Mouse (Mus musculus): Measurements from ENCODE around the gene Emp2. TPM values are rescaled to one million over a fixed set of nuclear protein-coding genes. Genes with fewer than 3 reads are reported as not detected.

The Emp2 gene
- polyA plus RNA-seq, 1 experiment from 2014 or later, result 1.6 TPM

Small RNA genes within 50 kb of the gene (microRNA-seq; reads per million reads assigned to microRNA genes)
- not detected for gene Gm22932

Other genes starting within 250 kb of the Emp2 start
- not detected in 2 replicates for gene Rpl39l, start 143.7 kb downstream of the Emp2 start, polyA plus RNA-seq (2014; fragmentation: Nextera tagmentation; extraction: Ambion mirVana)
- gene Atf7ip2, start 121.3 kb downstream of the Emp2 start, polyA plus RNA-seq (2014; fragmentation: Nextera tagmentation; extraction: Ambion mirVana), result 0.90 and 1.1 TPM in 2 replicates
- 0.17 TPM in 1 of 2 replicates, not detected in the other for gene Tekt5, start 81.5 kb upstream of the Emp2 start, polyA plus RNA-seq (2014; fragmentation: Nextera tagmentation; extraction: Ambion mirVana)
- 68.7 and 69.8 TPM in 2 replicates for gene Nubp1, start 98.0 kb upstream of the Emp2 start, polyA plus RNA-seq (2014; fragmentation: Nextera tagmentation; extraction: Ambion mirVana)
- 20.8 and 26.0 TPM in 2 replicates for gene Tvp23a, start 133.4 kb upstream of the Emp2 start, polyA plus RNA-seq (2014; fragmentation: Nextera tagmentation; extraction: Ambion mirVana)
- gene Ciita, start 166.1 kb upstream of the Emp2 start, polyA plus RNA-seq (2014; fragmentation: Nextera tagmentation; extraction: Ambion mirVana), result 0.09 and 0.12 TPM in 2 replicates
- 24.1 and 28.2 TPM in 2 replicates for gene Dexi, start 229.1 kb upstream of the Emp2 start, polyA plus RNA-seq (2014; fragmentation: Nextera tagmentation; extraction: Ambion mirVana)
- 41.4 and 44.0 TPM in 2 replicates for gene Clec16a, start 231.4 kb upstream of the Emp2 start, polyA plus RNA-seq (2014; fragmentation: Nextera tagmentation; extraction: Ambion mirVana)

Measured in neural tube, embryonic 11.5 days (tissue).